Comparison of ENCODE assay signal across 19 mouse cellular contexts in the genomic region with DNA sequence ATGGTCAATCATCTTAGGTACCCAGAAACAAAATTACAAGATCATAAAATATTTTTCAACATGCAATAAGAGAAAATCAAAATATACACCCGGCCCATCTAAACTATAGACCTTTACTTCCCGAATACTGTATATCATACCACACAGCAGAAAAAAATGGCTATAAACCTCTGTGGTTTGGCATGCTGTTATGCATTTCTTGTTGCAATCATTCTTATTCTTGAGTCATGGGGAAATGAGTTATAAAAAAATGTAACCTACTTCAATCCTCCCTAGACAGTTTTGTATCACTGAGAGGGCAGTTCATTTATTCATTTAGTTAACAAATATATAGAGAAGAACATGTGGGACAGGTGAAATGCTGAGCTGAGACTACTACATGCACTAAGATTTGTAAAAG.
DNase-seq lines count a peak whose midpoint lies in the region; ATAC-seq and TF ChIP-seq lines count a peak whose summit lies in the region.
"Had no signal": no experiment of that assay in that cellular context is flagged by ENCODE, and none has a peak within 500 bp of the region (broad histone marks: within the 10 kb centered on the region; RNA-seq: fewer than 3 reads in every experiment).

No protein-coding gene starts in this region.

- no peak overlapping the region for H3K4me3 ChIP-seq in myocyte
- no peak overlapping the region for H3K4me3 ChIP-seq in intestine, postnatal 0 days (ENCODE audit: low read depth, low read length)
- H3K4me3 ChIP-seq: embryonic facial prominence, embryonic 10.5 days; embryonic facial prominence, embryonic 12.5 days; forebrain, embryonic 13.5 days; forebrain, embryonic 15.5 days had no signal

- ATAC-seq in intestine, postnatal 0 days: no peak
- ATAC-seq: activated CD4-positive, CD25-positive, alpha-beta regulatory T cell, adult 4 months; forebrain, embryonic 13.5 days; forebrain, embryonic 15.5 days; forebrain, postnatal 0 days; Patski had no signal

- TF ChIP-seq CTCF in intestine, postnatal 0 days (IDR thresholded peaks at IDR 0.05; ENCODE audit: low read depth): no peak

- no peaks in the 10 kb centered on the region for H3K79me2 ChIP-seq in myocyte (ENCODE audit: control insufficient read depth, insufficient read depth)

- no peaks in the 10 kb centered on the region for H3K27me3 ChIP-seq in myocyte (ENCODE audit: control insufficient read depth, insufficient read depth, insufficient read length)
- H3K27me3 ChIP-seq in intestine, postnatal 0 days (replicated peaks; ENCODE audit: control insufficient read depth, insufficient read depth, low read length): no peaks in the 10 kb centered on the region
- H3K27me3 ChIP-seq: embryonic facial prominence, embryonic 12.5 days; forebrain, embryonic 13.5 days; forebrain, embryonic 15.5 days; Patski had no signal

- 91% methylated on average over 2 of the region's 2 CpGs for WGBS in intestine, postnatal 0 days

- H3ac ChIP-seq in myocyte (ENCODE audit: control insufficient read depth, insufficient read length): no peak overlapping the region

- DNase-seq in 3134 (ENCODE audit: extremely low read depth, insufficient read length, low spot score) (peak; percentile 38), 3T3-L1 (ENCODE audit: low read depth, low spot score) (peak; percentile 81)
- DNase-seq in cerebellum, postnatal 36 days: no peak
- DNase-seq: adrenal gland, adult 8-10 months; adrenal gland, postnatal 14 days; adrenal gland, postnatal 36 days; cerebellum, adult 11-12 months; cerebellum, adult 2 months; cerebellum, adult 9-10 months; cerebellum, postnatal 14 days; forebrain, postnatal 0 days had no signal

- H3K36me3 ChIP-seq in myocyte (ENCODE audit: control insufficient read depth, insufficient read depth): no peaks in the 10 kb centered on the region
- H3K36me3 ChIP-seq in intestine, postnatal 0 days (ENCODE audit: control insufficient read depth, insufficient read depth): no peaks in the 10 kb centered on the region
- H3K36me3 ChIP-seq: embryonic facial prominence, embryonic 10.5 days; embryonic facial prominence, embryonic 12.5 days; forebrain, embryonic 15.5 days had no signal

- no peak overlapping the region for H3K27ac ChIP-seq in intestine, postnatal 0 days (ENCODE audit: low read depth, low read length)
- H3K27ac ChIP-seq: embryonic facial prominence, embryonic 10.5 days; embryonic facial prominence, embryonic 12.5 days; forebrain, embryonic 13.5 days; forebrain, embryonic 15.5 days had no signal

- H3K9ac ChIP-seq in intestine, postnatal 0 days (ENCODE audit: low read depth, low read length): no peak overlapping the region
- H3K9ac ChIP-seq: embryonic facial prominence, embryonic 12.5 days; forebrain, embryonic 13.5 days; forebrain, embryonic 15.5 days; forebrain, postnatal 0 days had no signal

- no peak overlapping the region for H3K4me2 ChIP-seq in myocyte (ENCODE audit: low read depth)
- no peak overlapping the region for H3K4me2 ChIP-seq in intestine, postnatal 0 days (replicated peaks; ENCODE audit: low read depth)
- H3K4me2 ChIP-seq: embryonic facial prominence, embryonic 12.5 days; forebrain, embryonic 13.5 days; forebrain, embryonic 15.5 days had no signal

- TF ChIP-seq POLR2A in myocyte (IDR thresholded peaks at IDR 0.05; ENCODE audit: insufficient read length, low read depth): no peak

- H3K4me1 ChIP-seq in intestine, postnatal 0 days (replicated peaks; ENCODE audit: control insufficient read depth, insufficient read depth, low read length): no peaks in the 10 kb centered on the region
- H3K4me1 ChIP-seq: embryonic facial prominence, embryonic 10.5 days; embryonic facial prominence, embryonic 12.5 days; forebrain, embryonic 15.5 days had no signal

- H3K9me3 ChIP-seq in intestine, postnatal 0 days (ENCODE audit: control insufficient read depth): no peaks in the 10 kb centered on the region
- H3K9me3 ChIP-seq: embryonic facial prominence, embryonic 10.5 days; embryonic facial prominence, embryonic 12.5 days; forebrain, embryonic 13.5 days; forebrain, embryonic 15.5 days had no signal

TF ChIP-seq in myocyte, 11 proteins besides CTCF, POLR2A, EP300 and RAD21:
- TF ChIP-seq POLR2AphosphoS2 (IDR thresholded peaks at IDR 0.05; ENCODE audit: insufficient read length, low read depth): no peak
- no peak for TF ChIP-seq USF1 (IDR thresholded peaks at IDR 0.05; ENCODE audit: low read depth)
- no peak for TF ChIP-seq MYOD1 (IDR thresholded peaks at IDR 0.05; ENCODE audit: control insufficient read depth in 1 of 3, insufficient read length in 2 of 3, low read depth in 2 of 3)
- TF ChIP-seq REST (IDR thresholded peaks at IDR 0.05; ENCODE audit: insufficient read depth, insufficient read length): no peak
- 0 out of 2 replicates have a peak, but pooled peaks have one; percentile 54 for TF ChIP-seq CEBPB (IDR thresholded peaks at IDR 0.05; ENCODE audit: insufficient read depth, poor library complexity, severe bottlenecking)
- no peak for TF ChIP-seq TCF3 (IDR thresholded peaks at IDR 0.05; ENCODE audit: insufficient read length, low read depth)
- no peak for TF ChIP-seq MYOG (IDR thresholded peaks at IDR 0.05; ENCODE audit: control insufficient read depth in 1 of 3, insufficient read depth in 1 of 3, insufficient read length in 2 of 3, low read depth in 2 of 3)
- TF ChIP-seq SRF (IDR thresholded peaks at IDR 0.05; ENCODE audit: control insufficient read depth, insufficient read length, low read depth): no peak

Comparison
In these comparisons a context has a peak if more than half of its experiments do, and no peak if none do; other contexts are left out.
1. DNase-seq: peak in 3134 (single experiment) and 3T3-L1 (single experiment); none in cerebellum, postnatal 36 days (0 of 2).